Mouse (Mus musculus) CH12.LX (cell line): ENCODE results near the gene Ncl.

ENCODE experiments used
- CHD2 ChIP-seq: IDR thresholded peaks from 2 replicates; pipeline ENCODE4 v1.6.1; 2011; ENCODE audit warnings: low read length, improper control_type of control experiment
- CTCF ChIP-seq, 2 experiments: IDR thresholded peaks in 1 of 2; conservative IDR thresholded peaks in 1 of 2; 2 replicates each; pipeline ENCODE4 v1.5.1; 2011 to 2012; ENCODE audit warnings: low read depth in 2 of 2, low read length in 2 of 2, improper control_type of control experiment in 1 of 2, inconsistent platforms in 1 of 2, mild to moderate bottlenecking in 1 of 2, moderate library complexity in 1 of 2
- JUND ChIP-seq: conservative IDR thresholded peaks from 2 replicates; pipeline ENCODE4 v1.6.1; 2011; ENCODE audit warnings: low read depth, low read length, improper control_type of control experiment
- MYC ChIP-seq: IDR thresholded peaks from 2 replicates; pipeline ENCODE4 v1.6.1; 2011; ENCODE audit warnings: low read depth, mild to moderate bottlenecking, improper control_type of control experiment, low read length
- NELFE ChIP-seq: IDR thresholded peaks from 2 replicates; pipeline ENCODE4 v1.6.1; 2011; ENCODE audit warnings: low read depth, low read length, improper control_type of control experiment
- POLR2A ChIP-seq: IDR thresholded peaks from 2 replicates; pipeline ENCODE4 v1.6.1; 2011; ENCODE audit warnings: low read depth, mild to moderate bottlenecking, improper control_type of control experiment, low read length
- RAD21 ChIP-seq: IDR thresholded peaks from 2 replicates; pipeline ENCODE4 v1.6.1; 2011; ENCODE audit warnings: low read depth, mild to moderate bottlenecking, low read length, improper control_type of control experiment, moderate library complexity
- ZNF384 ChIP-seq: IDR thresholded peaks from 2 replicates; pipeline ENCODE4 v1.6.1; 2012; ENCODE audit warnings: low read depth, low read length, improper control_type of control experiment, inconsistent platforms

GRCm38 (mm10) chr1:86310536-86311310, 48.5 kb downstream of the Ncl start:
- TF ChIP-seq RAD21: no peak
- no peak for TF ChIP-seq CTCF (conservative IDR thresholded peaks at IDR 0.05 in 1 of 2, IDR thresholded peaks at IDR 0.05 in 1 of 2; ENCODE audit: low read depth in 2 of 2, low read length in 2 of 2)
- TF ChIP-seq MYC: no peak
- no peak for TF ChIP-seq NELFE
- no peak for TF ChIP-seq JUND
- TF ChIP-seq POLR2A: no peak
- no peak for TF ChIP-seq CHD2
- TF ChIP-seq ZNF384: no peak
